Mouse (Mus musculus): ENCODE results near the gene Trp53bp1.

GRCm38 (mm10) chr2:121214491-121214890 is 56.7 kb downstream of the Trp53bp1 start:
- TF ChIP-seq CTCF (IDR thresholded peaks at IDR 0.05; ENCODE audit: low read depth, low read length): no peak
- TF ChIP-seq POLR2A (IDR thresholded peaks at IDR 0.05; ENCODE audit: extremely low read depth, insufficient read depth, low read length): no peak
